Mouse (Mus musculus) right cerebral cortex, adult 2 months (tissue): ENCODE measurements at regions not wholly inside any gene's neighbourhood (a gene's known extent, or its start where the extent isn't known, plus 50 kb on each side); places are given as distances from the start of the nearest gene placed in this dataset.
A peak's percentile ranks its signal among the peaks of the same experiment; 100 is the strongest.
"Not testable (repeated sequence)": the region's sequence is repeated elsewhere in the genome, so short reads cannot be mapped to it uniquely, and the experiment has no call there.

ENCODE experiments used
- DNase-seq, 2 experiments: peaks; one replicate each; pipeline ENCODE4 v3.0.0; 2021 to 2022; ENCODE audit warnings: low spot score in 2 of 2

- DNase-seq = no peak
Measured at GRCm38 (mm10) chr14:15061966-15062860, 259.0 kb downstream of the Nek10 start.

GRCm38 (mm10) chr14:15062861-15063418, 259.7 kb downstream of the Nek10 start:
- DNase-seq = no peak

- peak in 1 of 2 experiments; percentile 18 for DNase-seq
Measured at GRCm38 (mm10) chr14:15064991-15065525, 261.8 kb downstream of the Nek10 start.

GRCm38 (mm10) chr14:15075877-15076276, 272.7 kb downstream of the Nek10 start:
- DNase-seq = no peak

GRCm38 (mm10) chr14:15082889-15083288, 279.7 kb downstream of the Nek10 start:
- no peak for DNase-seq

DNA sequence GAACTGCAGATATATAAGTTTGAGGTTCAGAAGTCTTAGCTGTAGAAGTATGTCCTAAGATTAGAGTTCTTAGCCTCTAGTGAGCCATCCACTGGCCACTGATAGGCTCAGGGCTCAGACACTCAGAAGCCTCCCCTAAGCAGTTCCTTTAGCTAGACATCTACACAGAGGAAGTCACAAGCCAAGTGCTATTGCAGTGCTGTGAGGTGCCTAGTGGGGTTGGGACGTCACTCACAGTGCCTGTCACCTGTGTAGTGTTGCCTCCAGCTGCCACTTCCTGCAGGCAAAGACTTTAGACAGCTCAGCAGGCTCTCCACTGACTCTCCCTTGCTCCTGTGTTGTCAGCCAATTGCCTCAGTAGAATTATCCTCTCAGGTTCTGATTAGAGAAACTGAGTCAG, 280.6 kb downstream of the Nek10 start:
- no peak for DNase-seq

DNA sequence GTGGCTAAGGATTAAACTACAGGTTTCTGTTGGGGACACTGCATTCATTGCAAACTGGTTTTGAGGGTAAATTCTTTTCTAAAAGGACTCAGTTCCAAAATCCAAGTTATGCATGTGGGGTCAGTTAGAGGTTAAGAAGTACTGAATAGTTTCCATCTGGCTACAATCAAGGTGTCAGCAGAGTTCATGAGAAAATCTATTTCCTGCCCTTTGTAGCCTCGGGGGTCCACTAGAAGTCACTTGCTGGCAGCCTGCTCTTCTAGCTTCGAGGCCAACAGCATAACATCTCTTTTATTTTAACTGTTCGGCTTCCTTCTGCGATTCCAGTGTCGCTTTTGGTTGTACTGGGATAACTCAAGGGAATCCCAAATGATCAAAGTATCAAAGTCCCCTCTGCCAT, 283.8 kb downstream of the Nek10 start:
- DNase-seq = no peak

DNA sequence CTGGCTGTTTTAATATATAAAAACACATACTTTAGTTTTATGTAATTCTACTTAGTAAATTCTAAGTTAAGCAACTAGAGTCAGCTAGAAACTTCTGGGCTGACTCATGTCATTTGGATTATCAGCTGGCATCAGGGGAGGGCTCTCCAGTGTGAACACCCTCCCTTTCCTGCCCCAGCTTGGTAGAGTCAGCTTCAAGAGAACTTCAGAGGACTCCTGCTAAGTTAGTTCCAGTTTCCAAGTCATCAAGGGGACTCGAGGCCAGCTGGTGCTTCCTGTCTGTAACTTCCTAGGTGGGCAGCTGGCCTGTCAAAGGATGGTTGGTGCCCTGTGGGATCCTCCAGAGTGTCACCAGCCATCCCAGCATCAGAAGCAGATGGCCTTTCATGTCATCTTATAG, 293.6 kb downstream of the Nek10 start:
- no peak for DNase-seq

DNA sequence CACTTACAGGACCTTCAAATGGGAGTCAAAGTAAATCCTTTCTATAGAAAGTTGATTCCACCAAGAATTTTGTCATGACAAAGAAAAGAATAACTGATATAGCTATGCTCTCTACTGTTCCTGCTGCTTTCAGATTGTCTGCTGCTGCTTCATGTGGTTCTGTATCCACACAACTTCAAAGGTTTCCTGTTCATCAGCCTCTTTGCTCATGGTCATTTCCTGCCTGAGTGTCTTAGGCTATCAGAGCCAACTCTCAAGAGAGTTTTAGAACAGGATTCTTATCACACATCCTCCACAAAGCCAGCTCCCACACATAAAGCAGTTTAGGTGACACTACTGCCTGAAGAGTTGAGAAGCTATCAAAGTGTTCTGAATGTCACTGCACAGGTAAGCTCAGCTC, 296.7 kb downstream of the Nek10 start:
- DNase-seq = no peak

DNA sequence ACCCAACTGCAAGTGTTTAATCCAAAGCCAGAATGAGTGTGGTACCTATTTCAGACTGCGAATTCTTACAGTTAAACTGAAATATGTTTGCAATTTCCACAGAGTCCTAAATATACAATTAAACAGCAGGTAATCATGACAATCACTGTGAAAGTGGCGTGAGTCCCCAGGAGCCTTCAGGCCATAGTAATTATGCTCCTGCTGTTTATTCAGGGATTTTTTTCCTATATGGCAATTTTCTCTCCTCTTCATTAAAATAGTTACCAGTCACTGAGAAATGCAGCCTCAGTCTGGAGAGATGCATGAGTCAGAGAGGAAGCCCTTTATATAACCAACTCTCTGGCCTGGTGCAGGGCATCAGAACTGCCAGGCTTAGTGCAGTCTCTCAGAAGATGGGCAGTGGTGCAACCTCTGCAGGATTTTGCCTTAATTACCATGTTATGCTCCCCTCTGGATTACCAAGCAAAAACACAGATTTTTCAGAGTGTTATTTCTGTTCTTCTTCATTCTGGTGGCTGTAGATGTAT, 304.6 kb downstream of the Nek10 start:
- peak; percentile 22 to 28 for DNase-seq

DNA sequence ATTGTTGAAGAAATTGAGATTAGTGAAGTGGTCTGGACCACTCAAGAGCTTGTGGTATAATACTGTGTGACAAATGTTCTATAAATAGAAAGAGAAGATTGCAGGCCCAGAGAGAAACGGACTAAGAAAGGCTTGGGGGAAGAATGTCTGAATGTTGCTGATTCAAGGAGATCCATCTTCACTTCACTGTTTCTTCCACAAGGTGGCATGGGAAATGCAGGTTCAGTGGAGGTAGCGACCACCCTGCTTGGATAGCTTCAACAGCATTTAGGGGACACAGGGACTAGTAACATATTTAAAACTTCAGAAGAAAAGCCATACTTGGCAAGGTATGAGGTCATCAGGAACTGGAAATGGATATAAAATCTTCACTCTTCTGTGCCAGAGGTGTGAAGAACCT, 316.5 kb downstream of the Nek10 start:
- DNase-seq = peak in 1 of 2 experiments; percentile 8

GRCm38 (mm10) chr14:15128157-15128556, 310.6 kb downstream of the Lrrc3b start:
- no peak for DNase-seq

DNA sequence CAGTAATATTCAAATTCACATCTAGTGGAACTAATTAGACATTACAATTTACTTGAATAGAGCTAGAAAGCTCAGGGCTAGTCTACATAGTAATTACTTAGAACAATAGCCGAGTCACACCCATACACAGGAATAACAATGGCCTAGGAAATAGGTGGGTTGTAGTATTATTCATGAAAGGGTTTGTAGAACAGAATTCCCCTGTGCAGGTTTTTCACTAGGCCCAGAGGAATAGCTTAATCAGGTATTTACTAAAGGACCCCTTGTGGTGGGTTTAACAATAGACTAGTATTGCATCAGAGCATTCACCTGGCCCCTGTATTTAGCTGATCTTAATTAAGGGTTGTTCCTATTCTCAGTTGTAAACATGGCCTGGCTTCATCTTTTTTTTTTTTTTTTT, 297.9 kb downstream of the Lrrc3b start:
- not testable (repeated sequence) for DNase-seq

GRCm38 (mm10) chr14:15142839-15143238, 295.9 kb downstream of the Lrrc3b start:
- no peak for DNase-seq

- no peak for DNase-seq
Measured at GRCm38 (mm10) chr14:15148516-15148915, 290.3 kb downstream of the Lrrc3b start.
